Mouse (Mus musculus) heart, adult 2 months (tissue): Measurements from ENCODE around the gene Brk1.

Experiments used
- CTCF ChIP-seq: fragments of 200-600 bp; IDR thresholded peaks from 2 replicates; pipeline ENCODE4 v1.8.1; 2022; ENCODE audit warnings: antibody characterized with exemption, mild to moderate bottlenecking, moderate library complexity
- EP300 ChIP-seq: fragments of 200-500 bp; IDR thresholded peaks from 2 replicates; pipeline ENCODE4 v1.6.1; 2011; ENCODE audit warnings: low read depth, low read length, control low read depth; ENCODE audit not compliant: insufficient read depth
- POLR2A ChIP-seq: fragments of 200-500 bp; IDR thresholded peaks from 2 replicates; pipeline ENCODE4 v1.6.1; 2011; ENCODE audit warnings: mild to moderate bottlenecking, low read depth, low read length, control low read depth; ENCODE audit not compliant: insufficient read depth

- TF ChIP-seq CTCF (no peak), POLR2A (no peak), EP300 (no peak)
Measured at GRCm38 (mm10) chr6:113605224-113605545, 613 bp downstream of the Brk1 start.
